Mouse (Mus musculus) embryonic facial prominence, embryonic 14.5 days (tissue): ENCODE data around the gene Cltb. TPM values are rescaled to one million over a fixed set of nuclear protein-coding genes. Genes with fewer than 3 reads are reported as not detected.
"Not testable (repeated sequence)": the region's sequence is repeated elsewhere in the genome, so short reads cannot be mapped to it uniquely, and the experiment has no call there.

Experiments
- ATAC-seq: fragments of 200-750 bp; cut with Nextera tagmentation; 2 replicates; pipeline ENCODE4 v1.8.0; 2017; ENCODE audit warnings: low read depth, moderate number of reproducible peaks, moderate TSS enrichment
- DNase-seq: peaks from one replicate; pipeline ENCODE4 v3.0.0-alpha.2; 2015; ENCODE audit warnings: low spot score
- H3K27ac ChIP-seq: fragments of 300-500 bp; sonication (generic); replicated peaks from 2 replicates; pipeline ENCODE4 v1.5.1; 2014; ENCODE audit warnings: low read depth, mild to moderate bottlenecking, low read length, moderate library complexity
- H3K27me3 ChIP-seq: fragments of 300-500 bp; sonication (generic); replicated peaks from 2 replicates; pipeline ENCODE4 v1.6.1; 2014; ENCODE audit warnings: low read length; ENCODE audit not compliant: control insufficient read depth, insufficient read depth
- H3K36me3 ChIP-seq: fragments of 300-500 bp; sonication (generic); 2 replicates; pipeline ENCODE4 v1.6.1; 2014; ENCODE audit warnings: low read length, mixed read lengths; ENCODE audit not compliant: control insufficient read depth, insufficient read depth
- H3K4me1 ChIP-seq: fragments of 300-500 bp; sonication (generic); 2 replicates; pipeline ENCODE4 v1.6.1; 2014; ENCODE audit warnings: antibody characterized with exemption, low read length; ENCODE audit not compliant: control insufficient read depth, insufficient read depth
- H3K4me2 ChIP-seq: fragments of 300-500 bp; sonication (generic); 2 replicates; pipeline ENCODE4 v1.6.1; 2014; ENCODE audit warnings: low read depth, mild to moderate bottlenecking, low read length, moderate library complexity, mixed read lengths
- H3K4me3 ChIP-seq: fragments of 300-500 bp; sonication (generic); 2 replicates; pipeline ENCODE4 v1.5.1; 2014; ENCODE audit warnings: low read depth, mild to moderate bottlenecking, low read length
- H3K9ac ChIP-seq: fragments of 300-500 bp; sonication (generic); 2 replicates; pipeline ENCODE4 v1.6.1; 2014; ENCODE audit warnings: low read depth, mild to moderate bottlenecking, low read length, moderate library complexity, mixed read lengths
- H3K9me3 ChIP-seq: fragments of 300-500 bp; sonication (generic); 2 replicates; pipeline ENCODE4 v1.6.1; 2016; ENCODE audit warnings: low read length; ENCODE audit not compliant: control insufficient read depth
- WGBS: fragments of 180-500 bp; shearing (Covaris S2); extraction: QIAGEN DNeasy Blood & Tissue Kit; methylation state at CpG from one replicate; pipeline ENCODE4 v1.1.7; 2014; 5-methylcytosine and 5-hydroxymethylcytosine counted together
- polyA plus RNA-seq: library from polyadenylated mRNA; unstranded; fragments of >200 nt; fragmentation: Nextera tagmentation; extraction: Ambion mirVana; gene quantifications from 2 replicates; pipeline ENCODE4 v1.2.1, GENCODE M21; 2014

Gene Cltb
- polyA plus RNA-seq, 1 experiment from 2014 or later: 48.1 TPM

- no peak for DNase-seq
- H3K4me2 ChIP-seq: no peak overlapping the region
- H3K4me3 ChIP-seq: no peak overlapping the region
- no peak overlapping the region for H3K27ac ChIP-seq
- ATAC-seq: no peak
- H3K9me3 ChIP-seq: no peaks in the 10 kb centered on the region
- H3K27me3 ChIP-seq: no peaks in the 10 kb centered on the region
- H3K36me3 ChIP-seq: no peaks in the 10 kb centered on the region
- H3K9ac ChIP-seq: no peak overlapping the region
- 63% methylated on average over 6 of the region's 6 CpGs for WGBS
- H3K4me1 ChIP-seq: no peaks in the 10 kb centered on the region
Observed at GRCm38 (mm10) chr13:54616998-54617397, 5.9 kb upstream of the Cltb start.

- H3K9me3 ChIP-seq: no peaks in the 10 kb centered on the region
- no peak overlapping the region for H3K4me3 ChIP-seq
- no peak overlapping the region for H3K27ac ChIP-seq
- WGBS: 75% methylated on average over 8 of the region's 8 CpGs
- DNase-seq: no peak
- no peak for ATAC-seq
- H3K4me2 ChIP-seq: no peak overlapping the region
- no peaks in the 10 kb centered on the region for H3K4me1 ChIP-seq
- H3K27me3 ChIP-seq: no peaks in the 10 kb centered on the region
- H3K36me3 ChIP-seq: no peaks in the 10 kb centered on the region
- H3K9ac ChIP-seq: no peak overlapping the region
Observed at GRCm38 (mm10) chr13:54616307-54616706, 5.2 kb upstream of the Cltb start.

- not testable (repeated sequence) for DNase-seq, H3K4me2 ChIP-seq, H3K4me3 ChIP-seq, H3K4me1 ChIP-seq, H3K27ac ChIP-seq, H3K27me3 ChIP-seq, H3K9ac ChIP-seq, H3K9me3 ChIP-seq, H3K36me3 ChIP-seq, ATAC-seq
- 82% methylated on average over 8 of the region's 8 CpGs for WGBS
Observed at GRCm38 (mm10) chr13:54613141-54613540, 2.0 kb upstream of the Cltb start.

GRCm38 (mm10) chr13:54610613-54610971 is 552 bp downstream of the Cltb start:
- Histone ChIP-seq H3K4me2 (peak overlapping the region; percentile 95), H3K9ac (peak overlapping the region; percentile 87), H3K27me3 (no peaks in the 10 kb centered on the region), H3K36me3 (peaks cover 3% of the 10 kb centered on the region; the same call in 1 of the 2 replicates), H3K4me3 (peak overlapping the region; percentile 69), H3K9me3 (no peaks in the 10 kb centered on the region), H3K4me1 (peaks cover 4% of the 10 kb centered on the region), H3K27ac (no peak overlapping the region; the same call in 1 of the 2 replicates)
- 10% methylated on average over 13 of the region's 13 CpGs for WGBS
- ATAC-seq (no peak), DNase-seq (no peak)

GRCm38 (mm10) chr13:54609301-54609700 is 1.8 kb downstream of the Cltb start:
- Histone ChIP-seq H3K36me3 (peaks cover 6% of the 10 kb centered on the region; the same call in 1 of the 2 replicates), H3K27ac (no peak overlapping the region), H3K4me3 (no peak overlapping the region), H3K9ac (0 out of 2 replicates have a peak overlapping the region, but pooled peaks have one; percentile 34), H3K27me3 (no peaks in the 10 kb centered on the region), H3K4me2 (no peak overlapping the region), H3K4me1 (peaks cover 4% of the 10 kb centered on the region), H3K9me3 (no peaks in the 10 kb centered on the region)
- DNase-seq (no peak), ATAC-seq (no peak)
- WGBS: 22% methylated on average over 1 of the region's 1 CpGs

GRCm38 (mm10) chr13:54608666-54609065 is 2.5 kb downstream of the Cltb start:
- peaks cover 6% of the 10 kb centered on the region; the same call in 1 of the 2 replicates for H3K36me3 ChIP-seq
- H3K4me2 ChIP-seq: 0 out of 2 replicates have a peak overlapping the region, but pooled peaks have one; percentile 12
- peaks cover 4% of the 10 kb centered on the region for H3K4me1 ChIP-seq
- no peaks in the 10 kb centered on the region for H3K27me3 ChIP-seq
- 24% methylated on average over 8 of the region's 8 CpGs for WGBS
- DNase-seq (no peak), ATAC-seq (no peak)
- no peaks in the 10 kb centered on the region for H3K9me3 ChIP-seq
- peak overlapping the region; percentile 34; the same call in 1 of the 2 replicates for H3K9ac ChIP-seq
- no peak overlapping the region for H3K4me3 ChIP-seq
- no peak overlapping the region for H3K27ac ChIP-seq

GRCm38 (mm10) chr13:54608002-54608401 is 3.1 kb downstream of the Cltb start:
- H3K4me2 ChIP-seq: no peak overlapping the region

GRCm38 (mm10) chr13:54607204-54607603 is 3.9 kb downstream of the Cltb start:
- Histone ChIP-seq H3K4me1 (peaks cover 4% of the 10 kb centered on the region), H3K4me3 (no peak overlapping the region), H3K9me3 (no peaks in the 10 kb centered on the region), H3K9ac (no peak overlapping the region), H3K36me3 (peaks cover 6% of the 10 kb centered on the region; the same call in 1 of the 2 replicates), H3K4me2 (no peak overlapping the region), H3K27ac (no peak overlapping the region), H3K27me3 (no peaks in the 10 kb centered on the region)
- WGBS: 73% methylated on average over 5 of the region's 5 CpGs
- DNase-seq: no peak
- no peak for ATAC-seq

More at GRCm38 (mm10) chr13:54608002-54608401, 3.1 kb downstream of the Cltb start:
- ATAC-seq (no peak), DNase-seq (no peak)
- Histone ChIP-seq H3K4me3 (no peak overlapping the region), H3K27me3 (no peaks in the 10 kb centered on the region), H3K9me3 (no peaks in the 10 kb centered on the region), H3K4me1 (peaks cover 4% of the 10 kb centered on the region), H3K36me3 (peaks cover 6% of the 10 kb centered on the region; the same call in 1 of the 2 replicates), H3K27ac (no peak overlapping the region), H3K9ac (no peak overlapping the region)
- 71% methylated on average over 3 of the region's 3 CpGs for WGBS

- Histone ChIP-seq H3K4me1 (peaks cover under 1% of the 10 kb centered on the region), H3K9ac (no peak overlapping the region), H3K27me3 (no peaks in the 10 kb centered on the region), H3K27ac (no peak overlapping the region), H3K4me2 (no peak overlapping the region), H3K9me3 (no peaks in the 10 kb centered on the region), H3K36me3 (peaks cover 6% of the 10 kb centered on the region; the same call in 1 of the 2 replicates), H3K4me3 (no peak overlapping the region)
- no peak for DNase-seq
- ATAC-seq: no peak
- WGBS: 73% methylated on average over 5 of the region's 5 CpGs
Observed at GRCm38 (mm10) chr13:54605426-54605825, 5.7 kb downstream of the Cltb start.
